Mouse (Mus musculus): Measurements from ENCODE around the gene Gm49661. TPM values are rescaled to one million over a fixed set of nuclear protein-coding genes. Genes with fewer than 3 reads are reported as not detected.

Gene Gm49661
- not detected in 2 replicates for total RNA-seq (2014; rRNA removed)
- polyA plus RNA-seq (2015; fragmentation: Nextera tagmentation; extraction: Ambion mirVana): not detected in 2 replicates

DNA sequence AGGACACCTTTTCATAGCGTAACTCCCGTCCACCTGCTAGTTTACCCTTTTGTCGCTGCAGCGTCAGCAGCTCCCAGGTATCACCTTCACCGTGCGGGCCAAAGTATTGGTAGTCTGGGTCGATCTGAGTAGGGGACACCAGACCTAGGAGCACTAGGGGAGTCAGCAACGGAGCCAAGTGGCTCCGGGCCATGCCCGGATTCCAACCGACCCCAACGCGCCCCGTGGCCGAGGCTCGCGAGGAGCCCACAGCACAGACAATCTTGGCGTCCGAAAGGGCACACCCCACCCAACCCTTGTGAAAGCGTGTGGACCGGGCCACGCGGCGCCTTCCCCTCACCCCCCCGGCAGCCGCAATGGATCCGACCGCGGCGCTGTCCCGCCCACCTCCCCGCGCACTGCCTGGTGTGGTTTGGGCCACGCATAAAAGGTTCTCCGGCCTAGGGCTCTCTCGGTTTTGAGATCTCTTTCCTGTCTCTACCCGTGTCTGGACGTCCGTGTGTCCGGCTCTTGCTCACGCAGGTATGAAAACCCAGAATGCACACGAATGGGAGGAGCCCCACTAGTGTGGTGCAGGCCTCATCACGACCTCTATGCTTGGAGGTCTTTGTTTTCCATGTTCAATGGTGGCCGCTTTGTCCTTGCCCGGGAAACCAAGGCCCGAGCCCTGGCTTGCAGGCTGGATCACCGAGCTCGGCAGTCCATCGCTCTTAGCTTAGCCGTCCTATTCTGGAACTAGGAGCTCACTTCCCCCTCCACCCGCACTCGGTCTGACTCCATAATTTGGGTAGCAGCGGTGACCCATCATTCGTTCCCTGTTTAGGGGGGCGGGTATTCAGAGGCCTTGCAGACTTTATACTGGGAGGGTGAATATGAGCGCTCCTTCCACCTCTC is at the start of gene Gm49661, which contains the start of the genes Prdx2 and Rnaseh2a:
Gene Gm49661 (minus strand): TSS at position 193 of the 894 bp plus-strand sequence.
Gene Prdx2 (plus strand): TSS at position 347 of the 894 bp plus-strand sequence.
Gene Rnaseh2a (minus strand): TSS at position 527 of the 894 bp plus-strand sequence.
- under 1% methylated on average over 54 of the region's 56 CpGs for WGBS

DNA sequence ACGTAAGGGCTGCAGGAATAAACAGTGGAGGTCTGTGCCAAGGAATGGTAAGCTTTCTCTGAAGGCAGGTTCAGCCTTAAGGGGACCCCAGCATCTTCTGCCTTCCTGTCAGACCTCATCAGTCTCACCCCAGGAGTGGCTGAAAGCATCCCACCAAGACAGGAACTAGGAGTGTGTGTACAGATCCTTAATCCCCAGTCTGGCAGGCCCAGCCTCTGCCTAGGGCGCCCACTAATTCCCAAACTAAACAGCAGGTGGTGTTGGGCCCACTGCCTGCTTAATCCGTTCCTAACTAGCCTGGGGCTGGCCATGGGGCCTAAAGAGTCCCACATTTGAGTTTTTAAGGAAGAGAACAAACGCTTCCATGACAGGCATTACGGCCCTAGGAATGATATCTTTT is 48.0 kb upstream of the Gm49661 start:
- Histone ChIP-seq H3K9me3 (ENCODE audit: low read length) (no peaks in the 10 kb centered on the region), H3K4me3 (ENCODE audit: low read depth, low read length) (no peak overlapping the region), H3K27me3 (ENCODE audit: insufficient read depth, low read length) (0 out of 2 replicates have a peak, but pooled peaks cover 3% of the 10 kb centered on the region), H3K9ac (replicated peaks; ENCODE audit: low read length, poor library complexity, severe bottlenecking) (no peak overlapping the region), H3K4me2 (ENCODE audit: low read depth, low read length, poor library complexity, severe bottlenecking) (no peak overlapping the region), H3K27ac (ENCODE audit: low read depth, low read length) (no peak overlapping the region), H3K36me3 (ENCODE audit: insufficient read depth, low read length) (peaks cover 27% of the 10 kb centered on the region), H3K4me1 (ENCODE audit: insufficient read depth, low read length) (0 out of 2 replicates have a peak, but pooled peaks cover 4% of the 10 kb centered on the region)
- 20% methylated on average over 5 of the region's 5 CpGs for WGBS
- DNase-seq (ENCODE audit: low spot score): no peak
- ATAC-seq (ENCODE audit: low FRiP score): peak; percentile 38; the same call in 1 of the 2 replicates
- TF ChIP-seq CTCF (IDR thresholded peaks at IDR 0.05): 0 out of 2 replicates have a peak, but pooled peaks have one; percentile 9

More for the DNA sequence above, at the start of gene Gm49661, which contains the start of the genes Prdx2 and Rnaseh2a:
- peak within 1 kb of the TSS; percentile 86 for H3K4me2 ChIP-seq (ENCODE audit: low read depth, low read length, poor library complexity, severe bottlenecking)
- peak within 1 kb of the TSS; percentile 77 for H3K9ac ChIP-seq (replicated peaks; ENCODE audit: low read length, poor library complexity, severe bottlenecking)
- no peak for TF ChIP-seq CTCF (IDR thresholded peaks at IDR 0.05)
- peak within 1 kb of the TSS; percentile 91 for H3K27ac ChIP-seq (ENCODE audit: low read depth, low read length)
- H3K4me3 ChIP-seq (ENCODE audit: low read depth, low read length): peak within 1 kb of the TSS; percentile 74
- ATAC-seq (ENCODE audit: low FRiP score) (peak; percentile 83), DNase-seq (ENCODE audit: low spot score) (peak; percentile 88)
- peaks cover 20% of the 10 kb centered on the region for H3K36me3 ChIP-seq (ENCODE audit: insufficient read depth, low read length)
- H3K4me1 ChIP-seq (ENCODE audit: insufficient read depth, low read length): peaks cover 13% of the 10 kb centered on the region; the same call in 1 of the 2 replicates
- no peaks in the 10 kb centered on the region for H3K27me3 ChIP-seq (ENCODE audit: insufficient read depth, low read length)
- H3K9me3 ChIP-seq (ENCODE audit: low read length): no peaks in the 10 kb centered on the region

DNA sequence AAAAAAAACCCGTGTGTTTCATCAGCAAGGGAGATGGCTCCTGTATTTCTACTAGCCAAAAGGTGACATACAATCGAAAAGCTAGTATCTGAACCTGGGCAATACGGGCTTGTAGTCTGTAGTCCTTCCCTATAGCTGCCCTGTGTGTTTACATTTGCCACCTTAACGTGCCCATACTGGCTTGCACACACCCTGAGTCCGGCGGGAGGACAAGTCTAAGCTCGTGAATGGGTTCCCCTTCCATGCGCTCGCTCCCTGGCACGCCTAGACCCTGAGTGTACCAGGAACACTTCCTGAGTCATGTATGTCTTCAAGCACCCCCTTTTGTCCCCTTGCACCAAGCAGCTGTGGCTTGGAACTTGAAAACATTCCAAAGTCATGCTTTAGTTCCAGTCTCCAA is 47.5 kb upstream of the Gm49661 start:
- no peak overlapping the region for H3K27ac ChIP-seq (ENCODE audit: low read depth, low read length)
- no peaks in the 10 kb centered on the region for H3K9me3 ChIP-seq (ENCODE audit: low read length)
- H3K4me3 ChIP-seq (ENCODE audit: low read depth, low read length): no peak overlapping the region
- ATAC-seq (ENCODE audit: low FRiP score) (no peak), DNase-seq (ENCODE audit: low spot score) (no peak)
- peaks cover 26% of the 10 kb centered on the region for H3K36me3 ChIP-seq (ENCODE audit: insufficient read depth, low read length)
- WGBS: 67% methylated on average over 10 of the region's 10 CpGs
- no peak overlapping the region for H3K4me2 ChIP-seq (ENCODE audit: low read depth, low read length, poor library complexity, severe bottlenecking)
- no peak for TF ChIP-seq CTCF (IDR thresholded peaks at IDR 0.05)
- H3K9ac ChIP-seq (replicated peaks; ENCODE audit: low read length, poor library complexity, severe bottlenecking): no peak overlapping the region
- H3K4me1 ChIP-seq (ENCODE audit: insufficient read depth, low read length): 0 out of 2 replicates have a peak, but pooled peaks cover 4% of the 10 kb centered on the region
- H3K27me3 ChIP-seq (ENCODE audit: insufficient read depth, low read length): peaks cover 4% of the 10 kb centered on the region; the same call in 1 of the 2 replicates

DNA sequence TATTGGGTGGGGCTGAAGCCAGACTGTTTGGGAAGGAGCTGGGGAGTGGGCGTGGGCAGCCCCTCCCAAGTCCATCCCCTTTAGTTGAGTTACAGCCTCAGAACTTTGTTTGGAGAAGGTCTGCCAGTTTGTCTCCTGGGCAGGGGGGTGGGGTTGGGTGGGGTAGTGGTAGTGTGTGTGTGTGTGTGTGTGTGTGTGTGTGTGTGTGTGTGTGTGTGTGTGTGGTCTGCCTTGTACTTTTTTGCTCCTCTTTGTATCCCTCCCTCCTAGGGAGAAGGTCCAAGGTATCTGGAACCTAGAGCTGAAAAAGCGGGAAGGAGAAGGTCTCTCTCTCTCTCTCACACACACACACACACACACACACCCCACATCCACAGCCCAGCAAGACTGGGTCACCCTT is 45.2 kb upstream of the Gm49661 start, which contains the start of gene Best2:
Gene Best2 (minus strand): TSS at position 101 of the 400 bp plus-strand sequence.
- 46% methylated on average over 2 of the region's 2 CpGs for WGBS
- Histone ChIP-seq H3K27me3 (ENCODE audit: insufficient read depth, low read length) (peaks cover 14% of the 10 kb centered on the region), H3K9me3 (ENCODE audit: low read length) (no peaks in the 10 kb centered on the region), H3K27ac (ENCODE audit: low read depth, low read length) (no peak within 1 kb of the TSS), H3K4me2 (ENCODE audit: low read depth, low read length, poor library complexity, severe bottlenecking) (peak within 1 kb of the TSS; percentile 70), H3K36me3 (ENCODE audit: insufficient read depth, low read length) (peaks cover 16% of the 10 kb centered on the region), H3K4me3 (ENCODE audit: low read depth, low read length) (peak within 1 kb of the TSS; percentile 33), H3K4me1 (ENCODE audit: insufficient read depth, low read length) (0 out of 2 replicates have a peak, but pooled peaks cover 4% of the 10 kb centered on the region), H3K9ac (replicated peaks; ENCODE audit: low read length, poor library complexity, severe bottlenecking) (peak within 1 kb of the TSS; percentile 64)
- DNase-seq (ENCODE audit: low spot score): no peak
- no peak for ATAC-seq (ENCODE audit: low FRiP score)
- TF ChIP-seq CTCF (IDR thresholded peaks at IDR 0.05): no peak

DNA sequence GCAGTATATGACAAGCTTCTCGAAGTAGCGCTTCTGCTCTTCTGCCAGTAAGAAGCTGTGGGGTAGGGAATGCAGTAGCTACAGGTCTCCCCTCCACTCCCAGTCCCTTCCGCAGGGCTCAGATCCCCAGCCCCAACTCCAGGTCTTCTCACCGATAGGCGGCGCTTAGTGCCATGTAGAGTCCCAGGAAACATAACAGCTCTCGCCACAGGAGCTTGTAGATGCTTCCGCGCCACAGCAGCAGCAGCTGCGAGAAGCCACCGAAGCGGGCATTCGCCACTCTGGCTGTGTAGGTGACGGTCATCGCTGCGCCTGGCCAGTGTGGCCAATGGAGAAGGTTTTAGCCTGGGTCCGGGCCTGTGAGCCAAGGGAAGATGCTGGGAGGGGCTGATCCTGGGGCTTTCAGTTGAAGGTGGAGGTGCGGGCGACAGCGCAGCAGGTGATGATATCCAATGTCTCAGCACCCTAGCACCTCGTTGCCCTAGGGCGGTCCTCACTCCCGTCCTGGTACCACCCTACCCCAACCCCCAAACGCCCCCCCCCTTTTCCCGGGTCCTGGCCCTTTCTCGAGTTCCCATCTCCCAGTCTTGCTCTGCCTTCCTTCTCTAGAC is 44.1 kb upstream of the Gm49661 start:
- Histone ChIP-seq H3K4me3 (ENCODE audit: low read depth, low read length) (peak overlapping the region; percentile 33), H3K4me1 (ENCODE audit: insufficient read depth, low read length) (0 out of 2 replicates have a peak, but pooled peaks cover 4% of the 10 kb centered on the region), H3K27ac (ENCODE audit: low read depth, low read length) (no peak overlapping the region), H3K9ac (replicated peaks; ENCODE audit: low read length, poor library complexity, severe bottlenecking) (peak overlapping the region; percentile 64), H3K4me2 (ENCODE audit: low read depth, low read length, poor library complexity, severe bottlenecking) (peak overlapping the region; percentile 70), H3K9me3 (ENCODE audit: low read length) (no peaks in the 10 kb centered on the region), H3K27me3 (ENCODE audit: insufficient read depth, low read length) (peaks cover 15% of the 10 kb centered on the region), H3K36me3 (ENCODE audit: insufficient read depth, low read length) (peaks cover 7% of the 10 kb centered on the region)
- 7% methylated on average over 25 of the region's 26 CpGs for WGBS
- peak; percentile 79 for TF ChIP-seq CTCF (IDR thresholded peaks at IDR 0.05)
- peak; percentile 64 for ATAC-seq (ENCODE audit: low FRiP score)
- DNase-seq (ENCODE audit: low spot score): peak; percentile 90
